Mouse (Mus musculus) kidney, embryonic 16.5 days (tissue): ENCODE data around the gene Psmd3. TPM values are rescaled to one million over a fixed set of nuclear protein-coding genes. Genes with fewer than 3 reads are reported as not detected.

ENCODE experiments used
- polyA plus RNA-seq: library from polyadenylated mRNA; unstranded; fragments of >200 nt; fragmentation: Nextera tagmentation; extraction: Ambion mirVana; gene quantifications from 2 replicates; pipeline ENCODE4 v1.2.1, GENCODE M21; 2015

Gene Psmd3
- polyA plus RNA-seq, 1 experiment from 2014 or later, result 303 TPM

Other genes starting within 250 kb of the Psmd3 start
- gene Mien1, start 243.6 kb upstream of the Psmd3 start, polyA plus RNA-seq, result 108 and 113 TPM in 2 replicates
- 86.2 and 87.7 TPM in 2 replicates for gene Grb7, start 236.2 kb upstream of the Psmd3 start, polyA plus RNA-seq
- 0.44 and 0.54 TPM in 2 replicates for gene Ikzf3, start 136.5 kb upstream of the Psmd3 start, polyA plus RNA-seq
- 0.87 TPM in 1 of 2 replicates, not detected in the other for gene Zpbp2, start 131.5 kb upstream of the Psmd3 start, polyA plus RNA-seq
- gene Ormdl3, start 95.2 kb upstream of the Psmd3 start, polyA plus RNA-seq, result 67.2 and 67.6 TPM in 2 replicates
- not detected in 2 replicates for gene Lrrc3c, start 84.3 kb upstream of the Psmd3 start, polyA plus RNA-seq
- 0.86 and 1.6 TPM in 2 replicates for gene Gm12355, start 56.9 kb upstream of the Psmd3 start, polyA plus RNA-seq
- not detected in 2 replicates for gene Gsdma3, start 56.2 kb upstream of the Psmd3 start, polyA plus RNA-seq
- gene Gsdma2, start 35.8 kb upstream of the Psmd3 start, polyA plus RNA-seq, result not detected in 2 replicates
- not detected in 2 replicates for gene Gsdma, start 18.2 kb upstream of the Psmd3 start, polyA plus RNA-seq
- gene Csf3, start 18.7 kb downstream of the Psmd3 start, polyA plus RNA-seq, result 0.11 TPM in 1 of 2 replicates, not detected in the other
- gene Med24, start 46.9 kb downstream of the Psmd3 start, polyA plus RNA-seq, result 71.4 and 73.9 TPM in 2 replicates
- 24.4 and 25.9 TPM in 2 replicates for gene Thra, start 58.1 kb downstream of the Psmd3 start, polyA plus RNA-seq
- 2.2 and 2.4 TPM in 2 replicates for gene Nr1d1, start 92.8 kb downstream of the Psmd3 start, polyA plus RNA-seq
- gene Msl1, start 113.0 kb downstream of the Psmd3 start, polyA plus RNA-seq, result 23.7 and 24.2 TPM in 2 replicates
- gene Casc3, start 122.4 kb downstream of the Psmd3 start, polyA plus RNA-seq, result 36.2 and 41.0 TPM in 2 replicates
- 1.8 and 2.0 TPM in 2 replicates for gene Rapgefl1, start 154.2 kb downstream of the Psmd3 start, polyA plus RNA-seq
- 5.4 and 5.9 TPM in 2 replicates for gene Wipf2, start 181.1 kb downstream of the Psmd3 start, polyA plus RNA-seq
- gene Cdc6, start 225.2 kb downstream of the Psmd3 start, polyA plus RNA-seq, result 36.2 and 38.6 TPM in 2 replicates
- gene Rara, start 245.3 kb downstream of the Psmd3 start, polyA plus RNA-seq, result 31.4 and 32.5 TPM in 2 replicates